Mouse (Mus musculus): ENCODE results near the gene Scube3. TPM values are rescaled to one million over a fixed set of nuclear protein-coding genes. Genes with fewer than 3 reads are reported as not detected.

The Scube3 gene
- total and polyA plus RNA-seq, 3 experiments: 0.22 TPM; not detected in 2

- no peak for TF ChIP-seq GATA1 (IDR thresholded peaks at IDR 0.05; ENCODE audit: borderline replicate concordance, low read length)
- TF ChIP-seq POLR2AphosphoS5 (IDR thresholded peaks at IDR 0.05; ENCODE audit: insufficient replicate concordance, low read depth, low read length): no peak
- no peak for TF ChIP-seq TAL1 (conservative IDR thresholded peaks at IDR 0.05; ENCODE audit: low read depth, low read length)
- ATAC-seq (ENCODE audit: extremely low read depth, insufficient number of reproducible peaks, low FRiP score, poor library complexity, severe bottlenecking): no peak
- H3K27me3 ChIP-seq (ENCODE audit: insufficient read depth, low read length): no peaks in the 10 kb centered on the region
- DNase-seq (ENCODE audit: low spot score): no peak
- no peaks in the 10 kb centered on the region for H3K9me3 ChIP-seq (replicated peaks)
- peaks cover 68% of the 10 kb centered on the region for H3K36me3 ChIP-seq (replicated peaks)
- peaks cover 9% of the 10 kb centered on the region for H3K4me1 ChIP-seq (ENCODE audit: insufficient read depth, low read depth, low read length)
- H3K4me3 ChIP-seq (ENCODE audit: low read depth, low read length): no peak overlapping the region
Measured at GRCm38 (mm10) chr17:28188313-28188712, 46.4 kb downstream of the Scube3 start.

DNA sequence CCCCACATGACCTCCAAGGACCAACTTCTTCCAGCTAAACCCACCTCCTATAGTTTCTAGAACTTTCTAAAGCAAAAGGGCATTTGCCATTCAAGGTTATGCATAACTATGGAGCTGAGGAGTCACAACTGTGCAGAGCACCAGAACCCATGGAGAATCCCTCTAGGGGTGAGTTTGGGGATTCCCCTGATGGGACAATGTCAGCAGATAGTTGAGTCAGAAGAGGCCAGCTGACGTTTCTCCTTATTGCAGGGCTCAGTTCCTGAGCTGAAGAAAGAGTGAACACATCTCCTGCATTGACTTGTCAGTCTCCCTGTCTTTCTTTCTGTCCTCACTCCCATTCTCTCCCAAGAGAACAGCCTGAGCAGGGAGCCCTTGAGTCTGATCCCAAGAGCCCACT lies 50.8 kb downstream of the Scube3 start:
- no peak for DNase-seq (ENCODE audit: low spot score)
- no peak for ATAC-seq (ENCODE audit: extremely low read depth, insufficient number of reproducible peaks, low FRiP score, poor library complexity, severe bottlenecking)
- H3K27me3 ChIP-seq (ENCODE audit: insufficient read depth, low read length): no peaks in the 10 kb centered on the region

DNA sequence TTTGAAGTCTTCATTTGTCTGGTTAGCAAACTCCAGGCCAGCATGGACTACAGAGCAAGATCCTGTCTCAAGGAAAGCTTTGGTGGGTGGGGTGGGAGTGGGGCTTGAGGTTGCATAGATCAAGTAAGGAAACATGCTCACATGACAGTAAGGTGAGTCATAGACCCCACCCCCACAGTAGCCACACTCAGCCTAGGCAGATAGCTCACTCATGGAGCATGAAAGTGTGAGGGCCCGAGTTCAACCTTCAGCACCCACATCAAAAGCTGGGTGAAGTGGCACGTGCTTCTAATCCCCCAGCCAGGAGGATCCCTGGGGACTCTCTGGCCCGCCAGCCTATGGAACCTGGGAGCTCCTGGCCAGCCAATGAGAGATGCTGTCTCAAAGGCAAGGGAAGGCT lies 51.6 kb downstream of the Scube3 start:
- H3K27me3 ChIP-seq (ENCODE audit: insufficient read depth, low read length): no peaks in the 10 kb centered on the region
- DNase-seq (ENCODE audit: low spot score): no peak
- TF ChIP-seq GATA2 (IDR thresholded peaks at IDR 0.05; ENCODE audit: borderline replicate concordance, low read depth, low read length): no peak
- TF ChIP-seq TAL1 (conservative IDR thresholded peaks at IDR 0.05; ENCODE audit: low read depth, low read length): no peak
- no peak for TF ChIP-seq GATA1 (IDR thresholded peaks at IDR 0.05; ENCODE audit: borderline replicate concordance, low read length)
- no peak for TF ChIP-seq POLR2AphosphoS5 (IDR thresholded peaks at IDR 0.05; ENCODE audit: insufficient replicate concordance, low read depth, low read length)
- no peak for TF ChIP-seq CTCF (IDR thresholded peaks at IDR 0.05; ENCODE audit: low read depth, low read length)
- H3K4me3 ChIP-seq (ENCODE audit: low read depth, low read length): no peak overlapping the region
- H3K36me3 ChIP-seq (replicated peaks): peaks cover 82% of the 10 kb centered on the region
- peaks cover 3% of the 10 kb centered on the region for H3K4me1 ChIP-seq (ENCODE audit: insufficient read depth, low read depth, low read length)
- H3K9me3 ChIP-seq (replicated peaks): no peaks in the 10 kb centered on the region
- no peak for ATAC-seq (ENCODE audit: extremely low read depth, insufficient number of reproducible peaks, low FRiP score, poor library complexity, severe bottlenecking)

More for the DNA sequence above, 50.8 kb downstream of the Scube3 start:
- no peak for TF ChIP-seq CTCF (IDR thresholded peaks at IDR 0.05; ENCODE audit: low read depth, low read length)
- TF ChIP-seq POLR2AphosphoS5 (IDR thresholded peaks at IDR 0.05; ENCODE audit: insufficient replicate concordance, low read depth, low read length): no peak
- TF ChIP-seq GATA1 (IDR thresholded peaks at IDR 0.05; ENCODE audit: borderline replicate concordance, low read length): no peak
- no peak for TF ChIP-seq GATA2 (IDR thresholded peaks at IDR 0.05; ENCODE audit: borderline replicate concordance, low read depth, low read length)
- TF ChIP-seq TAL1 (conservative IDR thresholded peaks at IDR 0.05; ENCODE audit: low read depth, low read length): no peak
- H3K9me3 ChIP-seq (replicated peaks): no peaks in the 10 kb centered on the region
- peaks cover 80% of the 10 kb centered on the region for H3K36me3 ChIP-seq (replicated peaks)
- peaks cover 3% of the 10 kb centered on the region for H3K4me1 ChIP-seq (ENCODE audit: insufficient read depth, low read depth, low read length)
- no peak overlapping the region for H3K4me3 ChIP-seq (ENCODE audit: low read depth, low read length)

DNA sequence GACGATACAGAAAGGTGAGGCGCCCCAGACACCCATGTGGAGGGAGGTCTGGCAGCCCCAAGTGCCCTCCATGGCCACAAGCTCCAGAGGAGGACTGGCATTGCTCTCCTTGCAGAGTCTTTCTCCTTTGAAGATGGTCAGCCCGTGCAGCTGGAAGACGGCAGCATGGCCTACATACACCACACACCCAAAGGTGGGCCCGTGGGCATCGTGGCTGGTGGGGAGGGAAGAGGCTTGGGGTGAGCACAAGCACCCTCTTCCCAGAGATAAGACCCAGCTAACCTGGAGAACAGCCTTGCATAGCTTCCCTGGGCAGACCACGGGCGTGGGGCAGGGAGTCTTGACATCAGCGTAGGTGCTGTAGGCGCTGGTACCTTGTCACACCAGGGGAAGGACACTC lies 53.1 kb downstream of the Scube3 start:
- Histone ChIP-seq H3K4me3 (ENCODE audit: low read depth, low read length) (no peak overlapping the region; the same call in 1 of the 2 replicates), H3K36me3 (replicated peaks) (peaks cover 86% of the 10 kb centered on the region), H3K9me3 (replicated peaks) (no peaks in the 10 kb centered on the region), H3K27me3 (ENCODE audit: insufficient read depth, low read length) (no peaks in the 10 kb centered on the region), H3K4me1 (ENCODE audit: insufficient read depth, low read depth, low read length) (peaks cover 3% of the 10 kb centered on the region)
- DNase-seq (ENCODE audit: low spot score): no peak
- no peak for TF ChIP-seq CTCF (IDR thresholded peaks at IDR 0.05; ENCODE audit: low read depth, low read length)
- TF ChIP-seq GATA2 (IDR thresholded peaks at IDR 0.05; ENCODE audit: borderline replicate concordance, low read depth, low read length): no peak
- no peak for TF ChIP-seq POLR2AphosphoS5 (IDR thresholded peaks at IDR 0.05; ENCODE audit: insufficient replicate concordance, low read depth, low read length)
- no peak for TF ChIP-seq TAL1 (conservative IDR thresholded peaks at IDR 0.05; ENCODE audit: low read depth, low read length)
- TF ChIP-seq GATA1 (IDR thresholded peaks at IDR 0.05; ENCODE audit: borderline replicate concordance, low read length): no peak
- no peak for ATAC-seq (ENCODE audit: extremely low read depth, insufficient number of reproducible peaks, low FRiP score, poor library complexity, severe bottlenecking)

GRCm38 (mm10) chr17:28197646-28198045 lies 55.7 kb downstream of the Scube3 start:
- ATAC-seq (ENCODE audit: extremely low read depth, insufficient number of reproducible peaks, low FRiP score, poor library complexity, severe bottlenecking) (no peak), DNase-seq (ENCODE audit: low spot score) (no peak)
- H3K36me3 ChIP-seq (replicated peaks): peaks cover 91% of the 10 kb centered on the region
- H3K4me3 ChIP-seq (ENCODE audit: low read depth, low read length): no peak overlapping the region
- peaks cover 3% of the 10 kb centered on the region for H3K4me1 ChIP-seq (ENCODE audit: insufficient read depth, low read depth, low read length)
- H3K9me3 ChIP-seq (replicated peaks): no peaks in the 10 kb centered on the region
- H3K27me3 ChIP-seq (ENCODE audit: insufficient read depth, low read length): no peaks in the 10 kb centered on the region
- no peak for TF ChIP-seq GATA2 (IDR thresholded peaks at IDR 0.05; ENCODE audit: borderline replicate concordance, low read depth, low read length)
- TF ChIP-seq TAL1 (conservative IDR thresholded peaks at IDR 0.05; ENCODE audit: low read depth, low read length): no peak
- no peak for TF ChIP-seq GATA1 (IDR thresholded peaks at IDR 0.05; ENCODE audit: borderline replicate concordance, low read length)
- no peak for TF ChIP-seq POLR2AphosphoS5 (IDR thresholded peaks at IDR 0.05; ENCODE audit: insufficient replicate concordance, low read depth, low read length)
- no peak for TF ChIP-seq CTCF (IDR thresholded peaks at IDR 0.05; ENCODE audit: low read depth, low read length)

GRCm38 (mm10) chr17:28201982-28202381 lies 60.0 kb downstream of the Scube3 start:
- ATAC-seq (ENCODE audit: extremely low read depth, insufficient number of reproducible peaks, low FRiP score, poor library complexity, severe bottlenecking): no peak
- Histone ChIP-seq H3K4me1 (ENCODE audit: insufficient read depth, low read depth, low read length) (peaks cover 28% of the 10 kb centered on the region), H3K36me3 (replicated peaks) (peaks cover 85% of the 10 kb centered on the region), H3K9me3 (replicated peaks) (no peaks in the 10 kb centered on the region), H3K27me3 (ENCODE audit: insufficient read depth, low read length) (no peaks in the 10 kb centered on the region), H3K4me3 (ENCODE audit: low read depth, low read length) (no peak overlapping the region; the same call in 1 of the 2 replicates)
- no peak for TF ChIP-seq CTCF (IDR thresholded peaks at IDR 0.05; ENCODE audit: low read depth, low read length)
- no peak for DNase-seq (ENCODE audit: low spot score)

All from G1E (cell line).